Mouse (Mus musculus) limb, embryonic 10.5 days (tissue): ENCODE results near the gene Olfr350. TPM values are rescaled to one million over a fixed set of nuclear protein-coding genes. Genes with fewer than 3 reads are reported as not detected.

Experiments used
- DNase-seq: peaks from one replicate; pipeline ENCODE4 v3.0.0-alpha.2; 2017; ENCODE audit warnings: low spot score
- H3K27ac ChIP-seq: fragments of 300-500 bp; sonication (generic); 2 replicates; pipeline ENCODE4 v1.5.1; 2016; ENCODE audit warnings: mild to moderate bottlenecking
- H3K27me3 ChIP-seq: fragments of 300-500 bp; sonication (generic); 2 replicates; pipeline ENCODE4 v1.6.1; 2016; ENCODE audit warnings: low read depth, mild to moderate bottlenecking; ENCODE audit not compliant: poor library complexity, severe bottlenecking
- H3K36me3 ChIP-seq: fragments of 300-500 bp; sonication (generic); 2 replicates; pipeline ENCODE4 v1.6.1; 2016; ENCODE audit warnings: mild to moderate bottlenecking, moderate library complexity
- H3K4me1 ChIP-seq: fragments of 300-500 bp; sonication (generic); 2 replicates; pipeline ENCODE4 v1.6.1; 2016
- H3K4me3 ChIP-seq: fragments of 300-500 bp; sonication (generic); 2 replicates; pipeline ENCODE4 v1.5.1; 2016; ENCODE audit warnings: mild to moderate bottlenecking, moderate library complexity
- H3K9me3 ChIP-seq: fragments of 300-500 bp; sonication (generic); replicated peaks from 2 replicates; pipeline ENCODE4 v1.6.1; 2016; ENCODE audit warnings: mild to moderate bottlenecking
- WGBS: fragments of 180-500 bp; shearing (Covaris S2); methylation state at CpG from one replicate; pipeline ENCODE4 v1.1.7; 2016; 5-methylcytosine and 5-hydroxymethylcytosine counted together
- polyA plus RNA-seq: library from polyadenylated mRNA; unstranded; fragments of >200 nt; fragmentation: Nextera tagmentation; extraction: Ambion mirVana; gene quantifications from 2 replicates; pipeline ENCODE4 v1.2.1, GENCODE M21; 2016

The Olfr350 gene
- polyA plus RNA-seq: not detected in 2 replicates

DNA sequence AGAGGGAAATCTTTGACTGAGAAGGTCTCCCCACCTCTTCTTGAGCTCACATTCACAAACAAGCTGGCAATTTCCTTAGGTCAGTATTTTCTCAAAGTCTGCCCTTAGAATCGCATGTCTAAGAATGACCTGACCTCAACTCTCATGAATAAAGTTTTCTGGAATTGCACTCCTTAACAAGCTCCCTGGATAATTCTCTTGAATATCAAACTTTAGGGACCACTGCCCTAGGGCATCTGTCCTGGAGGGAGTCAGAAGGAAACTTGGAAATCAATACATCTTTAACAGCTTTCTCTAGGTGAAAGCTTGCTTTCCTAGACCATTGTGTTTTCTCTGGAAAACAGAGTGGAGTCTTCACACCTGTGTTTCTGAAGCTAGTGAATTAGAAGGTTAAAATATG lies at the start of gene Olfr350:
TSS of gene Olfr350 (plus strand) at position 301 of the 400 bp plus-strand sequence.
- H3K36me3 ChIP-seq: no peaks in the 10 kb centered on the region
- H3K4me3 ChIP-seq: no peak within 1 kb of the TSS
- H3K9me3 ChIP-seq: 0 out of 2 replicates have a peak, but pooled peaks cover 2% of the 10 kb centered on the region
- 85% methylated on average over 1 of the region's 1 CpGs for WGBS
- H3K27me3 ChIP-seq: no peaks in the 10 kb centered on the region
- H3K4me1 ChIP-seq: no peaks in the 10 kb centered on the region
- H3K27ac ChIP-seq: no peak within 1 kb of the TSS
- DNase-seq: no peak

DNA sequence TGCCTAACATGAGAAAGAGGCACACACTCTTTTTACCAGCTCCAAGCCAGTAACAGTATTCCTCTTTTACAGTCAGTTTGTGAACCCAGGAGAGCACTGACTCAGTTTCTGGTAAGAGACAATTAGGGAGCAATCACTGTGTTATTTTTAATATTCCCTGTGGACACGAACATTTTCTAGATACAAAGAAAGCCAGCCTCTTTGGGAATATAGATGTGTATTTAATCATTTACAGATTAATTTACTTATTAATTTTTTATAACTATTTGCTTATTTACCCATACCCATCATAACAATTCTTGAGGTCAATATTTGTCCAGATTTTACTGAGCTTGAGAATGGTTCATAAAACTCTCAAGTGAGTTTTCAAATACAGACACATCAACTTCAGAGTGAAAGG lies 29.2 kb upstream of the Olfr350 start, which contains the start of gene Olfr3:
TSS of gene Olfr3 (minus strand) at position 101 of the 400 bp plus-strand sequence.
- Histone ChIP-seq H3K27ac (no peak within 1 kb of the TSS), H3K9me3 (0 out of 2 replicates have a peak, but pooled peaks cover 4% of the 10 kb centered on the region), H3K4me3 (no peak within 1 kb of the TSS), H3K4me1 (no peaks in the 10 kb centered on the region), H3K36me3 (no peaks in the 10 kb centered on the region), H3K27me3 (no peaks in the 10 kb centered on the region)
- DNase-seq: no peak
- WGBS: 89% methylated on average over 1 of the region's 1 CpGs

DNA sequence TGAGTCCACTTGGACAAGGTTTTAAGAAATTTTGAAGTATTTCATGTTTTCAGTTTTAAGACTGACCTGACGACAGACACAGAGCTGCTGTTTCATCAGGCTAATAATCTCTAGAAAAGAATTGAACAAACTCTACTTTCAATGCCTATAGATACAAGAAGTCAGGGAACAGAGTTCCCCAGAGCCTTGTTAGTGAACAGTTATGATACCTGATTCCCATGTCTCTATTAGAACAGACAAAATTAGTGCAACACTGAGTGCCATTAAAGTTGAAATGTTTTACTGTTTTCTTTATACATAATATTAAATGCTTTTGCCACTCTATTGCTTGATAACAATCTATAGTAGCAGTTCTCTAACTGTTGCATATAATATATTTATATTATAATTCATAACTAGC lies 16.4 kb downstream of the Olfr350 start, which contains the start of gene Olfr351:
TSS of gene Olfr351 (minus strand) at position 101 of the 400 bp plus-strand sequence.
- no peaks in the 10 kb centered on the region for H3K36me3 ChIP-seq
- no peaks in the 10 kb centered on the region for H3K4me1 ChIP-seq
- no peaks in the 10 kb centered on the region for H3K27me3 ChIP-seq
- no peak within 1 kb of the TSS for H3K27ac ChIP-seq
- 91% methylated on average over 1 of the region's 1 CpGs for WGBS
- no peak for DNase-seq
- H3K9me3 ChIP-seq: no peaks in the 10 kb centered on the region
- no peak within 1 kb of the TSS for H3K4me3 ChIP-seq

DNA sequence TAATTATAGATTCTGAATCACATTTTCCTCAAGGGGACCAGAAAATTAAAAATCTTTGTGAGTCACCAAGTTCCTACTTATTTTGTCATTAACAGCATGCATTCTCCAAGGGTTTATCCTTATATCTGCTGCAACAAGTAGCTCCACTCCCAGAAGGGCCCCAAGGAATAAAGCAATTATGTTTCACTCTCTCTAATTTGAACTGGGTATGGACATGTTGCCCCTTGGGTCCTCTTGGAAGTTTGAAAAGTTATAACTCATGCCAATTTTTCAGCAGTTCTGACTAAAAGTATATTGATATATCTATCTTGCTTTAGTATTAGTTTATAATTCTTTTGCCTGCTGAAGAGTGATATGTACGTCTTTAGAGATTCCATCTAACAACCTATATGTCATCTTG lies 22.1 kb downstream of the Olfr350 start, which contains the start of gene Olfr352:
TSS of gene Olfr352 (plus strand) at position 301 of the 400 bp plus-strand sequence.
- no peaks in the 10 kb centered on the region for H3K4me1 ChIP-seq
- no peak within 1 kb of the TSS for H3K27ac ChIP-seq
- no peaks in the 10 kb centered on the region for H3K36me3 ChIP-seq
- no peak for DNase-seq
- H3K4me3 ChIP-seq: no peak within 1 kb of the TSS
- WGBS: 88% methylated on average over 1 of the region's 1 CpGs
- no peaks in the 10 kb centered on the region; the same call in 1 of the 2 replicates for H3K9me3 ChIP-seq
- H3K27me3 ChIP-seq: no peaks in the 10 kb centered on the region

DNA sequence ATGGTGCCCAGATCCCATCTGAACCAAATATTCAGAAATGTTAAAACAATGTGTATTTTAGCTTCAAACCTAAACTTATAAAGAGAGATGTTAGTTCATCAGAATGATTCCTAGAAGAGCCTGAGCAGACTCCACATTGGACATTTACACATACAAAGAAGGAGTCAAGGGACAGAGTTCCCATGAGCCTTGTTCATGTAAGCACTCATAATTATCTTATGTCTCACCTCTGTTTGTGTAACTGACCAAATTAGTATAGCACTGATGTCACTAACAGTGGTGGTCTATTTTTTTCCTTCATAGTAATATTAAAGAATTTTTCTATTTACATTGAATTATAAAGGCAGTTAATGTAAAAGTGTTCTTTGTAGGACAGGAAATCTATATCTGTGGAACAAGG lies 46.7 kb downstream of the Olfr350 start, which contains the start of gene Olfr353:
TSS of gene Olfr353 (minus strand) at position 101 of the 400 bp plus-strand sequence.
- no peak for DNase-seq
- H3K4me1 ChIP-seq: no peaks in the 10 kb centered on the region
- H3K27me3 ChIP-seq: no peaks in the 10 kb centered on the region
- H3K9me3 ChIP-seq: 0 out of 2 replicates have a peak, but pooled peaks cover 5% of the 10 kb centered on the region
- H3K4me3 ChIP-seq: no peak within 1 kb of the TSS
- H3K36me3 ChIP-seq: no peaks in the 10 kb centered on the region
- no peak within 1 kb of the TSS for H3K27ac ChIP-seq

DNA sequence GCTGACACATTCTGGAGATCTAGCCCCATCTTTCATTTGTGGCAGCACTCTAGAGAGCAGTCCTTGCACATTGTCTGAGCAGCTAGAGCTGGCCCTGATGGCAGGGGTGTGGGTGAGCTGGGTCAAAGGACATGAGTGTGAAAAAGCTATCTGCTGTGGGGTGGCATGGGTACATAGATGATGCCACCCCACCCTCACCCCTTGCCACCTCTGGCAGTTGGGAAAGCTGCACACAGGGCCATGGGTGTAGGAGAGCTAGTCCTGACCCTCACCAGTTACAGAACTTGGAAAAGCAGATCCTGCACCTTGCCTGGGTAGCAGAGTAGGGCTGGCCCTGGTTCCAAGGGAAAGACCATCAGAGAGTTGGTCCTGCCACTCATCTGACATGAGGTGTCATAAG lies 51.0 kb downstream of the Olfr350 start:
- no peak overlapping the region for H3K27ac ChIP-seq
- no peaks in the 10 kb centered on the region for H3K36me3 ChIP-seq
- 0 out of 2 replicates have a peak, but pooled peaks cover 5% of the 10 kb centered on the region for H3K9me3 ChIP-seq
- H3K27me3 ChIP-seq: no peaks in the 10 kb centered on the region
- no peak for DNase-seq
- H3K4me3 ChIP-seq: no peak overlapping the region
- no peaks in the 10 kb centered on the region for H3K4me1 ChIP-seq

Other genes starting within 250 kb of the Olfr350 start
- not detected in 2 replicates for gene Olfr345, start 206.3 kb upstream of the Olfr350 start, polyA plus RNA-seq
- gene Olfr346, start 160.5 kb upstream of the Olfr350 start, polyA plus RNA-seq: not detected in 2 replicates
- gene Olfr347, start 114.4 kb upstream of the Olfr350 start, polyA plus RNA-seq: not detected in 2 replicates
- gene Olfr348, start 62.0 kb upstream of the Olfr350 start, polyA plus RNA-seq: not detected in 2 replicates
- not detected in 2 replicates for gene Olfr50, start 55.8 kb upstream of the Olfr350 start, polyA plus RNA-seq
- not detected in 2 replicates for gene Olfr3, start 29.3 kb upstream of the Olfr350 start, polyA plus RNA-seq
- not detected in 2 replicates for gene Olfr351, start 16.4 kb downstream of the Olfr350 start, polyA plus RNA-seq
- not detected in 2 replicates for gene Olfr352, start 22.1 kb downstream of the Olfr350 start, polyA plus RNA-seq
- gene Olfr353, start 46.6 kb downstream of the Olfr350 start, polyA plus RNA-seq: not detected in 2 replicates
- not detected in 2 replicates for gene Olfr354, start 59.4 kb downstream of the Olfr350 start, polyA plus RNA-seq
- not detected in 2 replicates for gene Olfr355, start 82.6 kb downstream of the Olfr350 start, polyA plus RNA-seq
- not detected in 2 replicates for gene Olfr356, start 90.8 kb downstream of the Olfr350 start, polyA plus RNA-seq
- not detected in 2 replicates for gene Olfr357, start 147.5 kb downstream of the Olfr350 start, polyA plus RNA-seq
- not detected in 2 replicates for gene Olfr358, start 163.0 kb downstream of the Olfr350 start, polyA plus RNA-seq
- gene Olfr360, start 219.4 kb downstream of the Olfr350 start, polyA plus RNA-seq: not detected in 2 replicates
- not detected in 2 replicates for gene Olfr361, start 243.0 kb downstream of the Olfr350 start, polyA plus RNA-seq